Mouse (Mus musculus): Measurements from ENCODE around the gene Tsen2. TPM values are rescaled to one million over a fixed set of nuclear protein-coding genes. Genes with fewer than 3 reads are reported as not detected.

Tsen2 gene
- polyA plus RNA-seq, 1 experiment from 2014 or later = 36.5 TPM

- H3K36me3 ChIP-seq (ENCODE audit: control insufficient read depth, insufficient read depth, low read length) = peaks cover 37% of the 10 kb centered on the region
- 97% methylated on average over 2 of the region's 2 CpGs for WGBS
- ATAC-seq = no peak
Observed at GRCm38 (mm10) chr6:115558176-115558575, 13.7 kb downstream of the Tsen2 start.

GRCm38 (mm10) chr6:115559651-115560632 is 15.5 kb downstream of the Tsen2 start:
- Histone ChIP-seq H3K9me3 (replicated peaks; ENCODE audit: control insufficient read depth, low read length, poor library complexity, severe bottlenecking) (no peaks in the 10 kb centered on the region), H3K4me3 (ENCODE audit: low read depth, low read length) (no peak overlapping the region), H3K27ac (ENCODE audit: low read length) (no peak overlapping the region), H3K9ac (ENCODE audit: low read depth, low read length) (no peak overlapping the region), H3K36me3 (ENCODE audit: control insufficient read depth, insufficient read depth, low read length) (peaks cover 32% of the 10 kb centered on the region), H3K4me1 (ENCODE audit: control insufficient read depth, insufficient read depth, low read length) (no peaks in the 10 kb centered on the region), H3K27me3 (ENCODE audit: control insufficient read depth, insufficient read depth, low read depth, low read length) (no peaks in the 10 kb centered on the region), H3K4me2 (ENCODE audit: low read length) (no peak overlapping the region)
- whole genome bisulfite sequencing = 88% methylated on average over 21 of the region's 21 CpGs
- ATAC-seq = no peak

More at GRCm38 (mm10) chr6:115558176-115558575, 13.7 kb downstream of the Tsen2 start:
- Histone ChIP-seq H3K9me3 (replicated peaks; ENCODE audit: control insufficient read depth, low read length, poor library complexity, severe bottlenecking) (no peaks in the 10 kb centered on the region), H3K4me2 (ENCODE audit: low read length) (no peak overlapping the region), H3K4me1 (ENCODE audit: control insufficient read depth, insufficient read depth, low read length) (no peaks in the 10 kb centered on the region), H3K4me3 (ENCODE audit: low read depth, low read length) (no peak overlapping the region), H3K9ac (ENCODE audit: low read depth, low read length) (no peak overlapping the region), H3K27ac (ENCODE audit: low read length) (no peak overlapping the region), H3K27me3 (ENCODE audit: control insufficient read depth, insufficient read depth, low read depth, low read length) (no peaks in the 10 kb centered on the region)

GRCm38 (mm10) chr6:115565479-115566045 is 21.1 kb downstream of the Tsen2 start:
- Histone ChIP-seq H3K27me3 (ENCODE audit: control insufficient read depth, insufficient read depth, low read depth, low read length) (no peaks in the 10 kb centered on the region), H3K4me1 (ENCODE audit: control insufficient read depth, insufficient read depth, low read length) (no peaks in the 10 kb centered on the region), H3K9ac (ENCODE audit: low read depth, low read length) (no peak overlapping the region), H3K36me3 (ENCODE audit: control insufficient read depth, insufficient read depth, low read length) (peaks cover 39% of the 10 kb centered on the region), H3K4me2 (ENCODE audit: low read length) (no peak overlapping the region), H3K9me3 (replicated peaks; ENCODE audit: control insufficient read depth, low read length, poor library complexity, severe bottlenecking) (no peaks in the 10 kb centered on the region), H3K4me3 (ENCODE audit: low read depth, low read length) (no peak overlapping the region), H3K27ac (ENCODE audit: low read length) (no peak overlapping the region)
- no peak for ATAC-seq
- WGBS = 94% methylated on average over 6 of the region's 6 CpGs

GRCm38 (mm10) chr6:115574171-115574570 is 29.7 kb downstream of the Tsen2 start:
- Histone ChIP-seq H3K4me1 (ENCODE audit: control insufficient read depth, insufficient read depth, low read length) (no peaks in the 10 kb centered on the region), H3K9me3 (replicated peaks; ENCODE audit: control insufficient read depth, low read length, poor library complexity, severe bottlenecking) (no peaks in the 10 kb centered on the region), H3K4me3 (ENCODE audit: low read depth, low read length) (no peak overlapping the region), H3K4me2 (ENCODE audit: low read length) (no peak overlapping the region), H3K36me3 (ENCODE audit: control insufficient read depth, insufficient read depth, low read length) (peaks cover 41% of the 10 kb centered on the region), H3K27ac (ENCODE audit: low read length) (no peak overlapping the region), H3K27me3 (ENCODE audit: control insufficient read depth, insufficient read depth, low read depth, low read length) (no peaks in the 10 kb centered on the region), H3K9ac (ENCODE audit: low read depth, low read length) (no peak overlapping the region)
- 93% methylated on average over 7 of the region's 7 CpGs for WGBS
- ATAC-seq = no peak

DNA sequence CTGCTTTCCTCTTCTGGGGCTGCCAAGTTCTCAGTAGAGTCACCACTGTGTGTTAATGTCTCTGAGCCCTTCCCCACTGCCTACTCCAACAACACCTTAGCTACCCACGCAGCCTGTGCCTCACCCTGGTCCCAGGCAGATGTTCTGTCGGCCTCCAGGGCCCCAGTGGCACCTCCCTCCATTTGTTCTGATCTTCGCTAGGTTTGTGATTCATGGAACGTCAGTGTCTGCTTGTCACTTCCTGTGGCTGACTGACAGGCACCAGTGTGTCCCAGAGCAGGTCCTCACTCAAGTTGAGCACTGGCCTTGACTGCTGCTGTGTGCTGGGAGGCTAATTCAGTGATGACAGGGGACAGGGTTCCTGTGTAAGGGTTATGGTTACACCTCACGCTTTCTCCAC is 32.9 kb downstream of the Tsen2 start:
- Histone ChIP-seq H3K27me3 (ENCODE audit: control insufficient read depth, insufficient read depth, low read depth, low read length) (no peaks in the 10 kb centered on the region), H3K4me2 (ENCODE audit: low read length) (no peak overlapping the region), H3K36me3 (ENCODE audit: control insufficient read depth, insufficient read depth, low read length) (peaks cover 29% of the 10 kb centered on the region), H3K4me1 (ENCODE audit: control insufficient read depth, insufficient read depth, low read length) (no peaks in the 10 kb centered on the region), H3K4me3 (ENCODE audit: low read depth, low read length) (no peak overlapping the region), H3K9ac (ENCODE audit: low read depth, low read length) (no peak overlapping the region), H3K9me3 (replicated peaks; ENCODE audit: control insufficient read depth, low read length, poor library complexity, severe bottlenecking) (no peaks in the 10 kb centered on the region), H3K27ac (ENCODE audit: low read length) (no peak overlapping the region)
- 88% methylated on average over 5 of the region's 5 CpGs for WGBS
- ATAC-seq = no peak

DNA sequence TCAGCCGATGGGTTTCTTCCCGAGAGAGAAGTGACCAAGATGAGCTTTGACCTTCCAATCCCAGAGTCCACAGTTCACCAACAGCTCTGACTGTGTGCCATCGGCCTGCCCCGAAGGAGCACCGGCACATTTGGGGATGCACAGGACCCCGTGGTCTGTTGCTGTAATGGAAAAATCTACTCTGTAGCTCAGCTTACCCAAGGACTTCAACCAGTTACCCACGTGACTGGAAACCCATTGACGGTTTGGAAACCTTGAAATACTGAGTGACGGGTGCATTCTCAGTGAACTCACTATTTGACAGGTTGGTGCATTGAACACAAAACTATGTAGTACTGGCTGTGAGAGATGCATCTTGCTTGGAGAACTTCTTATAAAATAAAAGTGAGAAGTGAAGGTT is 33.5 kb downstream of the Tsen2 start:
- ATAC-seq = no peak
- no peak overlapping the region for H3K4me3 ChIP-seq (ENCODE audit: low read depth, low read length)
- no peak overlapping the region for H3K4me2 ChIP-seq (ENCODE audit: low read length)
- H3K27me3 ChIP-seq (ENCODE audit: control insufficient read depth, insufficient read depth, low read depth, low read length) = no peaks in the 10 kb centered on the region
- WGBS = 89% methylated on average over 9 of the region's 9 CpGs
- H3K36me3 ChIP-seq (ENCODE audit: control insufficient read depth, insufficient read depth, low read length) = peaks cover 27% of the 10 kb centered on the region
- no peak overlapping the region for H3K27ac ChIP-seq (ENCODE audit: low read length)
- H3K9ac ChIP-seq (ENCODE audit: low read depth, low read length) = no peak overlapping the region
- H3K4me1 ChIP-seq (ENCODE audit: control insufficient read depth, insufficient read depth, low read length) = no peaks in the 10 kb centered on the region
- H3K9me3 ChIP-seq (replicated peaks; ENCODE audit: control insufficient read depth, low read length, poor library complexity, severe bottlenecking) = no peaks in the 10 kb centered on the region

- ATAC-seq = no peak
- 89% methylated on average over 3 of the region's 3 CpGs for WGBS
- no peak overlapping the region for H3K4me3 ChIP-seq (ENCODE audit: low read depth, low read length)
- no peaks in the 10 kb centered on the region for H3K9me3 ChIP-seq (replicated peaks; ENCODE audit: control insufficient read depth, low read length, poor library complexity, severe bottlenecking)
- H3K9ac ChIP-seq (ENCODE audit: low read depth, low read length) = no peak overlapping the region
- H3K27me3 ChIP-seq (ENCODE audit: control insufficient read depth, insufficient read depth, low read depth, low read length) = no peaks in the 10 kb centered on the region
- H3K4me2 ChIP-seq (ENCODE audit: low read length) = no peak overlapping the region
- H3K36me3 ChIP-seq (ENCODE audit: control insufficient read depth, insufficient read depth, low read length) = peaks cover 24% of the 10 kb centered on the region
- H3K4me1 ChIP-seq (ENCODE audit: control insufficient read depth, insufficient read depth, low read length) = no peaks in the 10 kb centered on the region
- H3K27ac ChIP-seq (ENCODE audit: low read length) = no peak overlapping the region
Observed at GRCm38 (mm10) chr6:115580810-115581209, 36.3 kb downstream of the Tsen2 start.

- Histone ChIP-seq H3K27ac (ENCODE audit: low read length) (no peak overlapping the region), H3K27me3 (ENCODE audit: control insufficient read depth, insufficient read depth, low read depth, low read length) (no peaks in the 10 kb centered on the region), H3K4me2 (ENCODE audit: low read length) (no peak overlapping the region), H3K4me1 (ENCODE audit: control insufficient read depth, insufficient read depth, low read length) (no peaks in the 10 kb centered on the region), H3K4me3 (ENCODE audit: low read depth, low read length) (no peak overlapping the region), H3K36me3 (ENCODE audit: control insufficient read depth, insufficient read depth, low read length) (peaks cover 13% of the 10 kb centered on the region), H3K9me3 (replicated peaks; ENCODE audit: control insufficient read depth, low read length, poor library complexity, severe bottlenecking) (no peaks in the 10 kb centered on the region), H3K9ac (ENCODE audit: low read depth, low read length) (no peak overlapping the region)
- no peak for ATAC-seq
- WGBS = 81% methylated on average over 10 of the region's 10 CpGs
Observed at GRCm38 (mm10) chr6:115582328-115583115, 38.1 kb downstream of the Tsen2 start.

All from midbrain, embryonic 16.5 days (tissue).